Mouse (Mus musculus) 3134 (cell line): ENCODE results near the gene Ninl.

Source experiments
- DNase-seq: peaks from one replicate; pipeline ENCODE4 v3.0.0-alpha.2; 2011; ENCODE audit warnings: low spot score; ENCODE audit not compliant: insufficient read length; ENCODE audit errors: extremely low read depth

Gene Ninl

DNA sequence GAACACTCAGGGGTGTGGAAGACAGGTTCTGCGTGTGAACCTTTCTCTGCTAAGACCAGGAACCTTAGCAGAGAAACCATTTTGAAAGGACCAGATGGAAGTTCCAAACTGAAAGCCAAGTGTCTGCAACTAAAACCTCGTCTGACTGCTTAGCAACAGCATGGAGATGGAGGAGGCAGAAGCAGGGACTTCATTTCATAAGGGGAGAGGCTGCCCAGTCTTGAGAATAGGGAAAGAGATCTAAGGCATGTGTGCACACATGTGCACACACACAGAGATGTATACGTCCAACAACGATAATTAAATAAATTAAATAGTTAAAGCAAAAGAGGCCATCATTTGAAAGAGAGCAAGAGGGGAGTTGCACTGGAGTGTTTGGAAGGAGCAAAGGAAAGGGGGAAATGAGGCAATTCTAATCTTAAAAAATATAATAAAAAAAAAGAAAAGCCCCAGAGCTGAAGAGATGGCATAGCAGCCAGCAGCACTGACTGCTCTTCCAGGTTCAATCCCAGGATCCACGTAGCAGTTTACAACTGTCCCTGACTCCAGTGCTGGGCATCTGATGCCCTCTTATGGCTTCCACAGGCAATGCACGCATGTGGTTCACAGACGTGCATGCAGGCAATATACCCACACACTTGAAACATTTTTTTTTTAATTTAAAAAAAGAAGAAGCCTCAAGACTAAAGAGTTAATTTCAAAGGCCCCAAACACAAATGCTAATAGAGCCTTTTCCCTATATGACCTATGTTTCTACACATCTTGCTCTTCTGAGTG lies 38.6 kb downstream of the Ninl start:
- peak; percentile 32 for DNase-seq

DNA sequence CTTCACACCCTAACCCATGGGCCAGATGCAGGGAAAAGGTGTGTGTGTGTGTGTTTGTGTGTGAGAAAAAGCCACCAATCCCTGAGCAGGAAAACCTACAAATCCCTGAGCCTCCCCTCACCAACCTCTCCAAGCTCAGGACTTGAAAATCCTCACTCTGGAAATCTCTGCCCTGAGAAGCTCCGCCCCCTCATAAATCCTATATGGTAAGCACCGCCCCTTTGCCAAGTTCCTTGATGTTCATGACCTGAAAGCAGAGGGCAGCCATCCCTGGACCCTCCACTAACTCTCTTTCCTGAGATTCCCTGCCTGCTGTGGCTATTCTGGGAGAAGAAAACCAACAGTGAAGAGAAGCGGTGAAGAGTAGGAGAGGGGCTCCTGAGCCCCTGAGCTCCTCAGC lies 40.2 kb downstream of the Ninl start:
- DNase-seq, result no peak

- no peak for DNase-seq
Measured at GRCm38 (mm10) chr2:150997618-150998017, 41.6 kb downstream of the Ninl start.

- no peak for DNase-seq
Measured at GRCm38 (mm10) chr2:150995324-150995723, 43.9 kb downstream of the Ninl start.

DNA sequence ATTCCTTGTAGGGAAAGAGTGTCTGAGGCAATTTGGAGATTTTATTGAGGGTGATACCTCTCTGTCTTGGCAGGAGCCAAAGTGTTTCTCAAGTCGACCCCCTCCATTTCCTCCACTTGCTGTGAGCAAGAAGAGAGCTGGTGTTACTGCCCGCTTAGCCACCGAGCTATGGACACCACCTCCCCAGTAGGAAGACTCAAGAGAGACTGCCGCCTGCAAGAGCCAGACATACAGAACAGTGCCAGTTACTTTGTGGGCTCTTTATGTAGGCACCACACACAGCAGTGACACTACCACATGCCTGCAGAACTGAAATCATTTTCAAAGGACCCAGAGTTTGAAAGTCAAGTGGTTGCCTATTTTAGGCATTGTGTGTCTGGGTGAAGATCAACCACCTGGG lies 48.1 kb downstream of the Ninl start:
- no peak for DNase-seq

DNA sequence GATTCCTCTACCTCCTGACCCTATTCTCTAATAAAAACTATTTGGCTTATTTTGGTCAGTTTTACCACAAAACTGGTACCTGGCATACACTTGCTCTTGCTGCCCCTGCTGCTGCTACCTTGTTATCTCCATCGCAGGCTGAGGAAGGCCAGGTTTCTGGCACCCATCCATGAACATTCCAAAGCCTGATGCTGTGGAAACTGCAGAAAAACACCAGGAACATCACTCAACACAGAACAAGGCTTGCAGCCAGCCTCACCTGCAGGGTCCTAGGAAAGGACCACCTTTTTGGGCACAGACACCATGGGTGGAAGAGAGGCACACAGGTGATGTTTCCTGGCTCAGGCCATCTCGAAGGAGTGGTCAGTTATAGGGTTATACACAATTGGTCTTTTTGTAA lies 48.7 kb downstream of the Ninl start:
- DNase-seq, result no peak

DNA sequence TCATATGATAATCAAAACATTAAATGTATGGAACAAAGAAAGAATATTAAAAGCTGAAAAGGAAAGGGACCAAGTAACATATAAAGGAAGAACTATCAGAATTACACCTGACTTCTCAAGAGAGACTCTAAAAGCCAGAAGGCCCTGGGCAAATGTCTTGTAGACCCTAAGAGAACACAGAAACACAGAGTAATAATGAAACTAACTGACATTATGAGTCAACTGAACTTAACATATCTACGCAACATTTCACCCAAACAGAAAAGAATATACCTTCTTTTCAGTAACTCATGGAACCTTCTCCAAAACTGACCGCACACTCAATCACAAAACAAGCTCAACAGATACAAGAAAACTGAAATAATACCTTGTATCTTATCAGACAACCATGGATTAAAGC lies 53.8 kb downstream of the Ninl start:
- DNase-seq, result no peak

- DNase-seq, result no peak
Measured at GRCm38 (mm10) chr2:150982051-150982450, 57.1 kb downstream of the Ninl start.

DNA sequence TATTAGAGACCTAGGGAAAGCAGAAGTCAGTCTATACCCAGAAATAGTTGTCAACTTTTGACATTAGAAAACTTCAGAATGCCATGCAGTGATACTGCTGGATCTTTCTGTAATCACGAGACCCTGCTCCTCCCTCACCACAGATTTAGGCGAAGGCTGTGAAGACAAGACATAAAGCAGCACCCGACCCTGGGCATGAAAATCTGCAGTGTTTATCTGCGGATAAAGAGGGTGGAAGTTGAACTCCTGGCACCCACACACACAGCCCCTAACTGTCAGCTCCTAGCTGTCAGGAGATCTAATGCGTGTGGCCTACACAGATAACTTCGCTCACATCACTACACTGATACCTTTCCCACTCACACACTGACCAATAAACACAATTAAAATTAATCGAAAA lies 57.7 kb downstream of the Ninl start:
- no peak for DNase-seq

DNA sequence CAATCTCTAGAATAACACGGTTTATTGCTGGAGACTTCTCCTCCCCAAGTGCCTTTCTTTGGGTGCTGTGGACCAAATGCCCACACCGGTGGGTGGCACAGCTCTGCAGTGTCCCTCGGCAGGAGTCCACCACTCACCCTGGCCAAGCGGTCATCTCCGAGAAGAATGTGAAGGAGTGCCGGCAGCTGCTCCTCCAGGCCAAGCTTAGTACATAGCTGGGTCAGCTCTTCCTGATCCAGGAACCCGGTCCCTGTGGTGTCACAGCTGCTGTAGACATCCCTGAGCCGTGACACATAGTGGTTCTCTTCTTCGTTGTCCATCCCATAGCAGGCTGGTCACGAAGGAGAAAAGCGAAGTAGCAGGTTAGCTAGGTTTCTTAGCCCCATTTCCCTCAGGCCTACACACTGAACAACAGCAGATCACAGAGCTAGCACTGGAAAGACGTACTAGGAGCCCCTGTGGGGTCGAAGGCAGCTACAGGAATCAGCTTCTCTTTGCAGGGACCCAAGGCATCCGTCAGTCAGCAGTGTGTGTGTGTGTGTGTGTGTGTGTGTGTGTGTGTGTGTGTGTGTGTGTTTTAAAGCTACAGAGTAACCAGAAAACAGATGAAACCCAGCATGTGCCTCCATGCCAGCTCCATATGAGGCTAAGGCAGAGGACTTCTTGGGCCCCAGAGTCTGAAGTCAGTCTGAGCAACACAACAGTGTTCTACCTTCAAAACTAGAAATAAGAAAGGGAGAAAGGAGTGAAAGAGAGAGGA lies 59.1 kb downstream of the Ninl start:
- DNase-seq, result no peak

DNA sequence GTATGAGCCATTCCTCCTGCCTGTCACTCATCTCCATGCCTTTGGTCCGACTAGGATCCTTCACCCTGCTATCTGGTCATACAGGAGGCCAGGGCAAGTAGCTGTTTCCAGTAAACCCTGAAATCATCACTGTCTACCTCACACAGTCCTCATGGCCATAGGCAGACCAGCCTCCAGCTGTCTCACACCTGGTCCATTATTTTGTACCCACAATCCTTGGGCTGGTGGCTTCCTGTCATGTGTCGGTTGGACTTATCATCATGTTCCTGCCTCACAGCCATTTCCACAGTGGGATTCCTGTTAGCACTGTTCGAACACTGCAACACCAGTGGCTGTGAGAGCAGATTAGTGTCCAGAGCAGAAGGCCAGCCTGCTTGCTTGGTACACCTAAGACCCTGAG lies 60.4 kb downstream of the Ninl start:
- no peak for DNase-seq

DNA sequence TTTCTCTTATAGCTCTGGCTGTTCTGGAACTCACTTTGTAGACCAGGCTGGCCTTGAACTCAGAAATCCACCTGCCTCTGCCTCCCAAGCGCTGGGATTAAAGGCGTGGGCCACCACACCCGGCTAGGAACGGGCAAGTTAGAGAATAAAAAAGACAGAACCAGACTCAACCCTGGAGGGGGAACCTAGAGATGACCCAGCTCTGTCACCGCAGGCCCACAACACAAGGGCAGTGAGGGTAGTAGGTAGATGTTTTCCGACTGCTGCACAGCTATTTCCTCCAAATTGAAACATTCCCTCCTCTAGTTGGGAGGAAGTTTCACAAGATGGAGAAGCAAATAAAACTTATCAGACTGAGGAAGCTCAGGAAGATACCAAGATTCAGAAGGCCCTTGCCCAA lies 61.5 kb downstream of the Ninl start:
- no peak for DNase-seq

DNA sequence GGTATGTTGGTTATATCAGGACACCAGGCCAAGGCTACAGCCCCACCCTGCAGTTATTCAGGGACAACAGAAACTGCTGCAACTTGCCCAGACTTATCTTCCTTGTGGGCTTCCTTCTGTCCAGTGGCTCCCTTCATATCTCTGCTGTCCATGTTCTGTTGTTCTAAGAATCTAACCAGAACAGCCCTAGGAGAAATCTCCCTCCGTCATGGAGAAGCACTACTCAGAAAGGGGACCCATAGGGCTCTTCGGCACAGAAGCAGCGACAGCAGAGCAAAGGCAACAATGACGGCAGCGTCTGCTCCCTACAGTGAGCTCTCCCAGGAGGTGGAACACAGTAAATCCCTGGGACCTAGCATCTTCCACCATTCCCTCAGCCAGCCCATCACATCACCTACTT lies 62.3 kb downstream of the Ninl start:
- DNase-seq, result no peak

DNA sequence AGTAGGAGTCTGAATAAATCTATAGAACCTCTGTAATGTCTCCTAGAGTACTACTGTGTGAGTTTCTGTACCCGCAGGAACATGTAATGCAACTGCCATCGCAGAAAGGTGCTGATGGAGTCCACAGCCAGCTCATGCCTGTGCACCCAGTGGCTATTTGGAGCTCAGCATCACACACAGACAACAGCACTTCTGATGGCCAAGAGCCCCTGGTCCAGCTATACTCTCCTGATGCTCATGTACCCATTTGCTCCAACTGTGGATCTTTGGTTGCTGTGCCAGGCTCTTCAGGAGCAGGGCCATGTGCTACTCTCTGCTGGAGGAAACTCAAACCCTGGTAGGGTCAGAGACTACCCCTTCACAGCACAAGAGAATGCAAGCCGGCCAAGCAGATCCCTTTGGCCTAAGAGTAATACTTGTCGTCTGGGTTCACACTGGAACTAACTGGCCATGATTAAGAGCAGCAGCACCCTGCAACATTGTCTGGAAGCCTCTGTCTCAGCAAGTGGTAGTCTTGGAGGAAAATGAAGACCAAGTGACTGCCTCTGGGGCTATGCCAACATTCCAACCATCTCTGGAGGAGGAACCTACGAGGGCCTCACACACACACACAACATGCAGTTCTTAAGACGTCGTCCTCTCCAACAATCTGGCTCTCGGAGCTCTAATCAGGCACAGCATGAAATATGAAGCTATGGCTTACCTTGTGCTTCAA lies 65.6 kb downstream of the Ninl start:
- DNase-seq, result no peak

DNA sequence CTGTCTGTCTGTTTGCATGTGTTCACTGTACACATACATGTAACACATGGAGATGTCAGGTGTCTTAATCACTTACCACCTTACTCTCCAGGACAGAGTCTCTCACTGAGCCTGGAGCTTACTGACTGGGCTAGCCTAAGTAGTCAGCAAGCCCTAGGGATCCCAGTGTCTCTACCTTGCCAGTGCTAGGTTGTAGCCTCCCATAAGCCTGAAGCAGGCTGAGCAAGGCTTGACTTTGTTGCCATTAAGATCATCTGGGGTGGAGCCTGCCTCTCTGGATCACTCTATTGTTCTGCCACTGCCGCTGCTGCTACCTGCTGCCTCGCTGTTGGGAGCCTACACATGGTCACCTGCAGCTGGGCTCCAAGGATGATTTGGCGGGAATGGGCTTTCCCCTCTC lies 66.5 kb downstream of the Ninl start:
- no peak for DNase-seq

GRCm38 (mm10) chr2:150971856-150972255 lies 67.3 kb downstream of the Ninl start:
- no peak for DNase-seq

DNA sequence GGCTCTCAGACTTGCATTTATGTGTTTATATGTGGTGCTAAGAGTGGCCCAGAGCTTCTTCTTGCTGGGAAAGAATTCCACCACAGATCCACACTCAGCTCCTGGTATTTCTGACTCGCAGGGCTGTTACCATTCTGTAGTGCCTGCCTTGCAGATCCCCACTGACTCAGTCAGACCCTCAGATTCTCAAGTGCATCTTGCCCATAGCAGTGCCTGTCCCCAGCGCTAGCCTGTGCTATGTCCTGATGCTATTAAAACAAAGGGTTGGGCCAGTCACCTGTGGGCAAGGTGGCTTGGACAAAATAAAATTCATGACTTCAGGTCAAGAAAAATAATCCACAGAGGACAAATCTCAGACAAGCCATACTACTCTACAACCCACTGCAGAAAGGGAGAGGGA lies 70.0 kb downstream of the Ninl start:
- no peak for DNase-seq

DNA sequence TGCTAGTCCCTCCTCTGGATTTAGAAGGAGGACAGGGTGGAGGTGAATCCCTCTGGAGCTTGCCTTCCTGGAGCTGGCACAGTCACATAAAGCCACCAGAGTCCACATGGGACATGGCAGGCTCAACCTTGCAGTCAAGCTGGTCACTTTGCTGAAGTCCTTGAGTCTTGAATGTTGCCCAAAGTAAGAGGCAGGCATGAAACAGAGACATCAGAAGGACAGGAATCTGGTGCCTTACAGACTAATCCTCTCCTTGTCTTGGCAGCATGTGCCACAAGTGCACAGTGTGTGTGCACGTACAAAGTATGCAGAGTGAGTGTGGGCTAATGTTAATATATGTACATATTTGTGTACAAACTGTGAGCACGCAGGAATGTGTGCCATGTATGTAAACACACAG lies 71.7 kb downstream of the Ninl start:
- DNase-seq, result no peak

DNA sequence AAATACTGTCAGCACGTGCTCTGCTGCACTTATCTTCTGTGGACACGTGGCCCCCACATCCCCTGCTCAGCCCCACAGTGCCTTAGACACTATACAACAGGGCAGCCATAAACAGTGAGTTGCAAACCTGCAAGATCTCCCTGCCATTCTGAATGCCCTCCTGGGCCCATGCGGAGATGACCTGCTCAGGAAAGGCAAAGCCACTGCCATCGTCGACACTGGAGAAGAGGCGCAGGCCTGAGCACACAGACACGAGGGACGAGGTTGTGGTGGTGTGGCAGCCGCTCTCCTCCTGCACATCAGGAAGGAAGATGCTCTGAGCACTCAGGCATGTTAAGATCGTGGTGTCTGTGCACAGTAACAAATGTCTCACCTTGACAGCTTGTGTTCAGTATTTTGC lies 73.2 kb downstream of the Ninl start:
- DNase-seq, result no peak

- no peak for DNase-seq
Measured at GRCm38 (mm10) chr2:150964641-150965040, 74.5 kb downstream of the Ninl start.

GRCm38 (mm10) chr2:150963246-150963645 lies 75.9 kb downstream of the Ninl start:
- no peak for DNase-seq

- no peak for DNase-seq
Measured at GRCm38 (mm10) chr2:150959521-150959920, 79.7 kb downstream of the Ninl start.
